Mouse (Mus musculus) thymus, adult 2 months (tissue): Measurements from ENCODE around the gene Zranb1. TPM values are rescaled to one million over a fixed set of nuclear protein-coding genes. Genes with fewer than 3 reads are reported as not detected.

Source experiments
- DNase-seq: peaks from one replicate; pipeline ENCODE4 v3.0.0; 2021
- H3K27ac ChIP-seq: fragments of 200-500 bp; 2 replicates; pipeline ENCODE4 v1.5.1; 2012; ENCODE audit warnings: low read length, control low read depth; ENCODE audit not compliant: control insufficient read depth, insufficient read depth
- H3K27me3 ChIP-seq: fragments of 200-500 bp; 2 replicates; pipeline ENCODE4 v1.6.1; 2012; ENCODE audit warnings: mild to moderate bottlenecking, low read length, moderate library complexity, mixed read lengths; ENCODE audit not compliant: control insufficient read depth, insufficient read depth
- H3K36me3 ChIP-seq: fragments of 200-500 bp; 2 replicates; pipeline ENCODE4 v1.6.1; 2012; ENCODE audit warnings: mild to moderate bottlenecking, low read length, moderate library complexity; ENCODE audit not compliant: control insufficient read depth, insufficient read depth
- H3K4me1 ChIP-seq: fragments of 200-500 bp; replicated peaks from 2 replicates; pipeline ENCODE4 v1.6.1; 2012; ENCODE audit warnings: low read length; ENCODE audit not compliant: control insufficient read depth, insufficient read depth
- H3K4me3 ChIP-seq: fragments of 200-500 bp; 2 replicates; pipeline ENCODE4 v1.5.1; 2012; ENCODE audit warnings: mild to moderate bottlenecking, low read length, control low read depth, moderate library complexity; ENCODE audit not compliant: control insufficient read depth, insufficient read depth
- CTCF ChIP-seq: fragments of 200-500 bp; IDR thresholded peaks from 2 replicates; pipeline ENCODE4 v1.5.1; 2012; ENCODE audit warnings: mild to moderate bottlenecking, control low read depth, low read length, moderate library complexity, borderline replicate concordance; ENCODE audit not compliant: control insufficient read depth, poor library complexity, insufficient read depth; ENCODE audit errors: extremely low read depth
- POLR2A ChIP-seq: fragments of 200-500 bp; IDR thresholded peaks from 2 replicates; pipeline ENCODE4 v1.6.1; 2012; ENCODE audit warnings: mild to moderate bottlenecking, low read length, control low read depth, moderate library complexity; ENCODE audit not compliant: control insufficient read depth, poor library complexity, insufficient read depth; ENCODE audit errors: extremely low read depth
- WGBS: fragments of 180-500 bp; shearing (Covaris S2); methylation state at CpG from one replicate; pipeline ENCODE4 v1.1.7; 2018; 5-methylcytosine and 5-hydroxymethylcytosine counted together
- polyA plus RNA-seq: library from polyadenylated mRNA; depleted of rRNA; stranded (reverse); fragments of >200 nt; gene quantifications from 2 replicates; pipeline ENCODE4 v1.2.3, GENCODE M21; 2012

Gene Zranb1
- polyA plus RNA-seq, 1 experiment, result 8.5 TPM

DNA sequence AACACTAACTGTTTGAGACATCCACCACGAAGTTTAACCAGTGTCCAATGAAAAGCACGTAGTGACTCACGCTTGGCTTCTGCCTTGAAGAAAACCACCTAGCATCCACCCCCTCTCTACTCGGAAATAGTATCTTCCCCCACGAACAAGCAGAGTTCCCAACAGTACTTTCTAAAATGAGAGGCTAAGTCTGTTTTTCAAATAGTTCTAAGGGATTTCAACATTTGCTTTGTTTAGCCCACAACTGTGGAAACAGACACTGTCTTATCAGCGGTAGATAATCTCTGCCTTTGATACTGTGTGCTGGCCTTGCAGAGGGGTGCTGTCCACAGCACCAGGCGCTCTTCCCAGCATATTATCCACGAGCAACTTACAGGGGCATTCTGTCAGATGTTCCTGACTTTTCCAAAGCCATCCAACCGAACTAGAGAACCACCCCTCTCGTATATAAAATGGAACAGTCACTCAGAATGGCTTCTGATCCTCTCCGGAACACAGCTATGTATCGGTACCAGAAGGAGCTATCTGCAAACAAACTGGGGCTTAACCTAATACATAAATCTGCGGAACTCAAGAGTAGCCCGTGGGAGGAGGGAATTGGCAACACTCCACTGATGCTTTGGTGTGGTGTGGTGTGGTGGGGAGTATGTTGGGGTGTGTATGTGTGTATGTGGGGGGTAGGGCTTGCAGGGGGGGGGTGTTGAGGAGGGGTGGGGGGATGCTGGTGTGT, 81.9 kb downstream of the Zranb1 start:
- TF ChIP-seq POLR2A, result no peak
- no peak for TF ChIP-seq CTCF
- no peak overlapping the region for H3K4me3 ChIP-seq
- no peak for DNase-seq
- H3K36me3 ChIP-seq, result no peaks in the 10 kb centered on the region
- no peaks in the 10 kb centered on the region for H3K27me3 ChIP-seq
- 69% methylated on average over 14 of the region's 14 CpGs for WGBS
- no peaks in the 10 kb centered on the region for H3K4me1 ChIP-seq
- no peak overlapping the region for H3K27ac ChIP-seq

DNA sequence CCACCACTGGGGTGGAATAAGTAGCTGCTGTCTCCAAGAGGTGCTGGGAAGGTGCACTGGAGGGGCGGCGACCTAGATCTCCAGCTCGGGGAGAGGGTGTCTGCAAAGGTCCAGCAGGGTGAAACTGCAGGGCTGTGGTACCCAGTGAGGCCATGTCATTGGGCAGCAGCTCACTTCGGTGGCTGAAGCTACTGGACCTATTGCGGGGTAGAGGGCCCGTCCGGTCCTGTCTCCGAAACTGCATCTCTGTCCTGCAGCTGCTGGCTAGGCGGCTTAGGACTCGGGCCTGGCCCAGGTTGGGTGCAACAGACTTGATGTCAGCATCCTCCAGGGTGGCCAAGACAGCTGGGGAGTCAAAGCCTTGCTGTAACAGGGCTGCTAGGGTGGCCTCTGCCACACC, 83.0 kb downstream of the Zranb1 start:
- DNase-seq, result no peak
- Histone ChIP-seq H3K27ac (no peak overlapping the region), H3K36me3 (no peaks in the 10 kb centered on the region), H3K4me1 (no peaks in the 10 kb centered on the region), H3K27me3 (no peaks in the 10 kb centered on the region), H3K4me3 (no peak overlapping the region)
- WGBS, result 98% methylated on average over 10 of the region's 10 CpGs
- TF ChIP-seq CTCF, result no peak
- no peak for TF ChIP-seq POLR2A

DNA sequence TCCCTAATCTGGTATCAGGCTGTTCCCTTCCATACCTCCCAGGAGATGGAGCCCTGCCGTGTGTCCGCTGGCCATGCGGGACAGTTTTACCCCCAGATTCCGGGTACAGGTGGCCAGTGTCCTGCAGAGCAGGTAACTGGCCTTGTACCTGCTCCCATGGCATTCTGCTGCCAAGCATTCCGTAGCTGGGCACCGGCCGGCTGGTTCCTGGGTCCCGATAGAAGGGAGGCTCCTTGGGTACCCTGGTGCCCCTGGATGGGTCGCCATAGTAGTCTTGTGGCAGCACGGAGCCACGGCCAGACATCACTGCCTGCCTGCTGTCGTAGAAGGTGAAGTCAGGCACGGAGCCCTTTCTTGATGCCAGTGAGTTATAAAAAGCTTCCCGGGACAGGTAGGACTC, 83.7 kb downstream of the Zranb1 start:
- TF ChIP-seq CTCF (no peak), POLR2A (no peak)

DNA sequence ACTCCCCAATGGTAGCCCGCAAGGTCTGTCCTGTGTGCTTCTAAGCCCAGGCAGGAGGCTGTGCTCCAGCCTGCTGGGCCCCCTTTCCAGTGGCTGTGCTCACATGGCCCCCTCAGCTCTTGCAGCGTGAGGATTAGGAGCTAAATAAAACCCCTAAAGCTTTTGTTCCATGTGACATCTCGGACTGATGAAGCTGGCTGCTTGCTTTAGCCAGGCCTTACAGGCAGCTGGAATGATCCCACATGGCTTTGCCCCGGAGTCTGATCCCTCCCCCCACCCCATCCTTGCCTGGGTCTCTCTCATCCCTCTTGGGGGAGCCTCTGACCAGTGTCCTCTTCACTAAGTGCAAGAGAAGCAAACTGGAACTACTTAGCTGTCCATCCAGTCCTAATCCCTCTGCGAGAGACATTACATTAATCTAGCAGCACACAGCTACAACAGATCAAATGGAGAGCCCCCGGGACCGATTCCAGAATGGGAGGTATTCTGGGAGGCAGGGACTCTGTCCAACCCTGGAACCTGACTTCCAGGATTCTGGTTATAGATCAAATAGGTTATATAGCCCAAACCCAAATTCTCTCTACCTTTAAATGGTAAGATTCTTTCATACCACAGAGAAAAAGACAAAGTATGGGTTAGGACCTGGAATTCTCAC, 84.6 kb downstream of the Zranb1 start:
- H3K27me3 ChIP-seq, result no peaks in the 10 kb centered on the region
- no peak overlapping the region for H3K27ac ChIP-seq
- H3K4me1 ChIP-seq, result no peaks in the 10 kb centered on the region; the same call in 1 of the 2 replicates
- TF ChIP-seq CTCF, result no peak
- no peak for TF ChIP-seq POLR2A
- H3K4me3 ChIP-seq, result no peak overlapping the region
- DNase-seq, result no peak
- WGBS, result 91% methylated on average over 7 of the region's 7 CpGs
- no peaks in the 10 kb centered on the region for H3K36me3 ChIP-seq

More for the DNA sequence above, 83.7 kb downstream of the Zranb1 start:
- Histone ChIP-seq H3K4me3 (no peak overlapping the region), H3K27ac (no peak overlapping the region), H3K36me3 (no peaks in the 10 kb centered on the region), H3K27me3 (no peaks in the 10 kb centered on the region), H3K4me1 (no peaks in the 10 kb centered on the region)
- DNase-seq, result no peak
- 99% methylated on average over 14 of the region's 14 CpGs for WGBS

DNA sequence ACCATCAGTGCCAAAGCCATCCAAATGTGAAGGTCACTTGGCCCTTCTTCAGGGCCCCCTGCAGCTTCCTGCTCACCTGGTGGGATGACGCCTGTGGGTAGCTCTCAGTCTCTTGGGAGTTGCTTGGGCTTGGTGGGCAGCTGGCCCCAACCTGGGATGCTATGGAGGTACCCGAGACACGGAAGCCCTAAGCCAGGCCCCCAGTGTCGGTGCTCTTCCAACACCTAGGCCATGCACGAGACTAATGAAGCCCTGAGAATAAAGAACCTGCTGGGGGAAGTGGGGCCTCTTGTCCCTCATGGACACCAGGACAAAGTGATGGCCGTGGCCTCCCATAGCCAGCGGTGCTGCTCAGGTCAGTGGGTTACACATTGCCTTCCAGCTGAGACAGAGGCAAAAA, 88.0 kb downstream of the Zranb1 start:
- Histone ChIP-seq H3K36me3 (no peaks in the 10 kb centered on the region), H3K4me1 (no peaks in the 10 kb centered on the region; the same call in 1 of the 2 replicates), H3K4me3 (no peak overlapping the region), H3K27me3 (no peaks in the 10 kb centered on the region), H3K27ac (no peak overlapping the region)
- DNase-seq, result no peak
- no peak for TF ChIP-seq POLR2A
- no peak for TF ChIP-seq CTCF
- WGBS, result 95% methylated on average over 7 of the region's 7 CpGs

DNA sequence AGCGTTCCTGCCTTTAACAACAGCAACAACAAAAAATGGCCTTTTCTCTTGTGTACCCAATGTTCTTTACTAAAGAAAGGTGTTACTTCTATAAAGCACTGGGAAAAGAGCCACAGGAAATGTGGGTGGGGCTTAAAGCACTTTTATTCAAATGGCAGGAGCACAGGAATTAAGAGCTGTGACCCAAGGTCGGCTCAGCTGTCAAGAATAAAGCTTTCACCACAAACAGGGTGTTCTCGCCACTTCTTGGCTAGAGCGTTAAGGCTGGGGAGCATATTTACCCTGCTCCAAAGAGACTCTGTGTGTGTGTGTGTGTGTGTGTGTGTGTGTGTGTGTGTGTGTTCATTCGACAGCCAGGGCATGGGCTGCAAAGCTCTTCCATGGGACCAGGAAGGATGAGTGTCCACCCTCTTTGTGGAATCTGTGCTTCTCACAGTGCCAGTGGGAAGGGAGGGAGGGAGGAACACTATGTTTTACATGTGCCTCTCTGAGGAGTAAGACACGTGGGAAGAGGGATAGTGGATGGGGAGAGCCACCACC, 88.6 kb downstream of the Zranb1 start:
- Histone ChIP-seq H3K4me3 (no peak overlapping the region), H3K4me1 (no peaks in the 10 kb centered on the region; the same call in 1 of the 2 replicates), H3K27me3 (no peaks in the 10 kb centered on the region), H3K27ac (no peak overlapping the region), H3K36me3 (no peaks in the 10 kb centered on the region)
- no peak for TF ChIP-seq POLR2A
- DNase-seq, result no peak
- WGBS, result 51% methylated on average over 6 of the region's 6 CpGs
